Mouse (Mus musculus) stomach, postnatal 0 days (tissue): ENCODE data around the gene Dguok.

Experiments used
- CTCF ChIP-seq: IDR thresholded peaks from 2 replicates; pipeline ENCODE4 v1.5.1; 2016; ENCODE audit warnings: antibody characterized with exemption, low read depth, mild to moderate bottlenecking, moderate library complexity
- EP300 ChIP-seq: optimal IDR thresholded peaks from 2 replicates; pipeline ENCODE3; 2016; ENCODE audit warnings: antibody characterized with exemption

GRCm38 (mm10) chr6:83482418-83483085 lies 24.2 kb downstream of the Dguok start:
- no peak for TF ChIP-seq CTCF
- no peak for TF ChIP-seq EP300
